ENCODE assay signal across 9 mouse cellular contexts in genomic region chr14:120288378-120289002, GRCm38 (mm10). TPM values are rescaled to one million over a fixed set of nuclear protein-coding genes. Genes with fewer than 3 reads are reported as not detected.
DNase-seq lines count a peak whose midpoint lies in the region; ATAC-seq and TF ChIP-seq lines count a peak whose summit lies in the region.
"Had no signal": no experiment of that assay in that cellular context is flagged by ENCODE, and none has a peak within 500 bp of the region (broad histone marks: within the 10 kb centered on the region; RNA-seq: fewer than 3 reads in every experiment).

No protein-coding gene starts in this region.

- no peaks in the 10 kb centered on the region for H3K27me3 ChIP-seq in forebrain, embryonic 10.5 days (ENCODE audit: poor library complexity, severe bottlenecking)
- H3K27me3 ChIP-seq in forebrain, embryonic 12.5 days: no peaks in the 10 kb centered on the region
- no peaks in the 10 kb centered on the region for H3K27me3 ChIP-seq in embryonic facial prominence, embryonic 15.5 days
- H3K27me3 ChIP-seq in myocyte (ENCODE audit: control insufficient read depth, insufficient read depth, insufficient read length): no peaks in the 10 kb centered on the region
- no peaks in the 10 kb centered on the region for H3K27me3 ChIP-seq in midbrain, postnatal 0 days (ENCODE audit: insufficient read depth, low read length)

- H3K4me2 ChIP-seq in forebrain, embryonic 12.5 days: no peak overlapping the region
- H3K4me2 ChIP-seq in embryonic facial prominence, embryonic 15.5 days (replicated peaks): peak overlapping the region; percentile 29
- H3K4me2 ChIP-seq in myocyte (ENCODE audit: low read depth): no peak overlapping the region
- no peak overlapping the region for H3K4me2 ChIP-seq in midbrain, postnatal 0 days (ENCODE audit: low read depth, low read length, poor library complexity, severe bottlenecking)

- no peaks in the 10 kb centered on the region for H3K9me3 ChIP-seq in forebrain, embryonic 10.5 days
- H3K9me3 ChIP-seq in forebrain, embryonic 12.5 days: no peaks in the 10 kb centered on the region
- H3K9me3 ChIP-seq in embryonic facial prominence, embryonic 15.5 days (replicated peaks): no peaks in the 10 kb centered on the region
- no peaks in the 10 kb centered on the region for H3K9me3 ChIP-seq in midbrain, postnatal 0 days (ENCODE audit: low read length)

- peak overlapping the region; percentile 56 for H3K27ac ChIP-seq in forebrain, embryonic 10.5 days
- no peak overlapping the region for H3K27ac ChIP-seq in forebrain, embryonic 12.5 days
- peak overlapping the region; percentile 86 for H3K27ac ChIP-seq in layer of hippocampus, adult 2 months
- peak overlapping the region; percentile 90 for H3K27ac ChIP-seq in embryonic facial prominence, embryonic 15.5 days (replicated peaks)
- H3K27ac ChIP-seq in midbrain, postnatal 0 days (ENCODE audit: low read depth, low read length): no peak overlapping the region

- DNase-seq in forebrain, embryonic 10.5 days (ENCODE audit: extremely low spot score, low spot score): no peak
- no peak for DNase-seq in layer of hippocampus, adult 2 months (ENCODE audit: low spot score in 2 of 2)
- no peak for DNase-seq in layer of hippocampus, adult 9-10 months (ENCODE audit: low spot score)
- DNase-seq in midbrain, postnatal 0 days (ENCODE audit: low spot score): no peak
- no peak for DNase-seq in thymus, postnatal 4 days
- DNase-seq: gastrocnemius, postnatal 10 days had no signal

- H3K36me3 ChIP-seq in forebrain, embryonic 10.5 days (replicated peaks): peaks cover 18% of the 10 kb centered on the region
- H3K36me3 ChIP-seq in forebrain, embryonic 12.5 days (replicated peaks): no peaks in the 10 kb centered on the region; the same call in 1 of the 2 replicates
- H3K36me3 ChIP-seq in embryonic facial prominence, embryonic 15.5 days: 0 out of 2 replicates have a peak, but pooled peaks cover 8% of the 10 kb centered on the region
- peaks cover 15% of the 10 kb centered on the region for H3K36me3 ChIP-seq in myocyte (ENCODE audit: control insufficient read depth, insufficient read depth)
- H3K36me3 ChIP-seq in midbrain, postnatal 0 days (ENCODE audit: insufficient read depth, low read length): no peaks in the 10 kb centered on the region

- no peak overlapping the region for H3ac ChIP-seq in myocyte (ENCODE audit: control insufficient read depth, insufficient read length)

- 82% methylated on average over 10 of the region's 10 CpGs for WGBS in forebrain, embryonic 10.5 days
- 84% methylated on average over 10 of the region's 10 CpGs for WGBS in forebrain, embryonic 12.5 days
- WGBS in embryonic facial prominence, embryonic 15.5 days: 24% methylated on average over 10 of the region's 10 CpGs
- 90% methylated on average over 10 of the region's 10 CpGs for WGBS in midbrain, postnatal 0 days

- H3K9ac ChIP-seq in forebrain, embryonic 12.5 days: no peak overlapping the region
- no peak overlapping the region for H3K9ac ChIP-seq in embryonic facial prominence, embryonic 15.5 days
- no peak overlapping the region for H3K9ac ChIP-seq in midbrain, postnatal 0 days (replicated peaks; ENCODE audit: low read length, poor library complexity, severe bottlenecking)

- no peak for TF ChIP-seq CTCF in layer of hippocampus, adult 2 months (conservative IDR thresholded peaks at IDR 0.05)
- no peak for TF ChIP-seq CTCF in midbrain, postnatal 0 days (IDR thresholded peaks at IDR 0.05)

- peaks cover 79% of the 10 kb centered on the region for H3K4me1 ChIP-seq in forebrain, embryonic 10.5 days
- H3K4me1 ChIP-seq in forebrain, embryonic 12.5 days: peaks cover 30% of the 10 kb centered on the region
- peaks cover 89% of the 10 kb centered on the region for H3K4me1 ChIP-seq in embryonic facial prominence, embryonic 15.5 days
- no peaks in the 10 kb centered on the region; the same call in 1 of the 2 replicates for H3K4me1 ChIP-seq in midbrain, postnatal 0 days (ENCODE audit: insufficient read depth, low read length)

- ATAC-seq in forebrain, embryonic 12.5 days (ENCODE audit: low FRiP score): no peak
- ATAC-seq in embryonic facial prominence, embryonic 15.5 days (ENCODE audit: insufficient number of reproducible peaks, low FRiP score, low TSS enrichment, low read depth): 0 out of 2 replicates have a peak, but pooled peaks have one; percentile 3
- no peak for ATAC-seq in midbrain, postnatal 0 days (ENCODE audit: low FRiP score)

- no peak for TF ChIP-seq POLR2A in myocyte (IDR thresholded peaks at IDR 0.05; ENCODE audit: insufficient read length, low read depth)

- peaks cover 83% of the 10 kb centered on the region for H3K79me2 ChIP-seq in myocyte (ENCODE audit: control insufficient read depth, insufficient read depth)

- H3K4me3 ChIP-seq in forebrain, embryonic 10.5 days: no peak overlapping the region
- H3K4me3 ChIP-seq in forebrain, embryonic 12.5 days (replicated peaks): no peak overlapping the region
- no peak overlapping the region; the same call in 1 of the 2 replicates for H3K4me3 ChIP-seq in layer of hippocampus, adult 2 months
- no peak overlapping the region for H3K4me3 ChIP-seq in embryonic facial prominence, embryonic 15.5 days (replicated peaks)
- no peak overlapping the region for H3K4me3 ChIP-seq in myocyte
- no peak overlapping the region for H3K4me3 ChIP-seq in midbrain, postnatal 0 days (ENCODE audit: low read depth, low read length)

TF ChIP-seq in myocyte, 11 proteins besides CTCF, POLR2A, EP300 and RAD21:
- TF ChIP-seq MYOD1 (IDR thresholded peaks at IDR 0.05; ENCODE audit: control insufficient read depth in 1 of 3, insufficient read length in 2 of 3, low read depth in 2 of 3) (no peak), CEBPB (IDR thresholded peaks at IDR 0.05; ENCODE audit: insufficient read depth, poor library complexity, severe bottlenecking) (0 out of 2 replicates have a peak, but pooled peaks have one; percentile 38), MAX (IDR thresholded peaks at IDR 0.05; ENCODE audit: low read depth) (no peak), SRF (IDR thresholded peaks at IDR 0.05; ENCODE audit: control insufficient read depth, insufficient read length, low read depth) (no peak), E2F4 (IDR thresholded peaks at IDR 0.05; ENCODE audit: insufficient read depth) (no peak), REST (IDR thresholded peaks at IDR 0.05; ENCODE audit: insufficient read depth, insufficient read length) (no peak), TCF12 (IDR thresholded peaks at IDR 0.05; ENCODE audit: insufficient read depth, poor library complexity, severe bottlenecking) (no peak), USF1 (IDR thresholded peaks at IDR 0.05; ENCODE audit: low read depth) (no peak), POLR2AphosphoS2 (IDR thresholded peaks at IDR 0.05; ENCODE audit: insufficient read length, low read depth) (no peak)

RNA-seq across cellular contexts. Expression of gene Mbnl2, which starts 13.0 kb away (rescaled TPM):
- polyA plus RNA-seq in forebrain, embryonic 10.5 days (2016; fragmentation: Nextera tagmentation; extraction: Ambion mirVana): 30.0 TPM in 2 replicates
- 29.4 and 32.5 TPM in 2 replicates for polyA plus RNA-seq in forebrain, embryonic 12.5 days (2016; fragmentation: Nextera tagmentation; extraction: Ambion mirVana)
- total RNA-seq in layer of hippocampus, adult 2 months (2021): 100 to 1,000 TPM; 244 to 250 TPM
- 167 and 173 TPM in 2 replicates for polyA plus RNA-seq in embryonic facial prominence, embryonic 15.5 days (2015; fragmentation: Nextera tagmentation; extraction: Ambion mirVana)
- polyA plus RNA-seq in myocyte (2012; fragmentation: generic; extraction: Trizol): 38.5 TPM
- 40.4 and 41.4 TPM in 2 replicates for total RNA-seq in midbrain, postnatal 0 days (2014; rRNA removed)
- polyA plus RNA-seq in midbrain, postnatal 0 days (2015; fragmentation: Nextera tagmentation; extraction: Ambion mirVana): 19.5 and 20.4 TPM in 2 replicates

Comparison
In these comparisons a context has a peak if more than half of its experiments do, and no peak if none do; other contexts are left out.
1. H3K27ac ChIP-seq: peak in forebrain, embryonic 10.5 days (single experiment), layer of hippocampus, adult 2 months (single experiment) and embryonic facial prominence, embryonic 15.5 days (single experiment); none in forebrain, embryonic 12.5 days (single experiment) and midbrain, postnatal 0 days (single experiment).